Mouse (Mus musculus): ENCODE data around the gene Aldh3a2. TPM values are rescaled to one million over a fixed set of nuclear protein-coding genes. Genes with fewer than 3 reads are reported as not detected.

Aldh3a2 gene
- total and polyA plus RNA-seq, 2 experiments from 2014 or later: 34.0 to 50.2 TPM

- ATAC-seq: no peak
- no peaks in the 10 kb centered on the region for H3K36me3 ChIP-seq (ENCODE audit: insufficient read depth)
- no peak overlapping the region for H3K9ac ChIP-seq
- no peaks in the 10 kb centered on the region for H3K9me3 ChIP-seq (ENCODE audit: low read length)
- no peaks in the 10 kb centered on the region for H3K4me1 ChIP-seq (ENCODE audit: insufficient read depth)
- no peak overlapping the region for H3K4me3 ChIP-seq (ENCODE audit: low read depth, low read length)
- no peak overlapping the region for H3K27ac ChIP-seq (ENCODE audit: low read depth, low read length)
- no peaks in the 10 kb centered on the region for H3K27me3 ChIP-seq (ENCODE audit: insufficient read depth, low read length)
- H3K4me2 ChIP-seq (ENCODE audit: low read depth): no peak overlapping the region
- DNase-seq: peak; percentile 18
- 80% methylated on average over 9 of the region's 10 CpGs for WGBS
- TF ChIP-seq CTCF (IDR thresholded peaks at IDR 0.05; ENCODE audit: low read depth): no peak
Measured at GRCm38 (mm10) chr11:61205167-61205950, 61.9 kb downstream of the Aldh3a2 start.

GRCm38 (mm10) chr11:61202810-61203209, 64.5 kb downstream of the Aldh3a2 start:
- 83% methylated on average over 2 of the region's 2 CpGs for WGBS
- no peak for ATAC-seq
- no peak overlapping the region for H3K9ac ChIP-seq

DNA sequence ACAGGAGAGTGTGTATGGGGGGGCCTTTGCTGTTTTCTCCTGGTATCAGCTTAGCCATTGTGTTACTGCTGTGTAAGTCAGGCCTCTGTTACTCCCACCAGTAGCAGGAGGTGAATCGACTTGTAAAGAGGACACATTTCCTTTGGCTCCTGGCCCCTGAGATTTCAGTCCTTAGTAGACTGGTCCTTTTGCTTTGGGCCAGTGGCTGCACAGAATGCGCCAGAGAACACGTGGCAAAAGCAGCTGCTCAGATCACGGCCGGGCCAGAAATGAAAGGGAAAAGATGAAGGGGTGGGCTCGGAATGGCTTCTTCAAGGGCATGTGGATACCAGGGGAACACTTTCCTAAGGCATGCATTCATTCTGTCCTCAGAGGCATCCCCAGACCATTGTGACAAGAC, 65.1 kb downstream of the Aldh3a2 start:
- ATAC-seq (no peak), DNase-seq (no peak)
- Histone ChIP-seq H3K27me3 (ENCODE audit: insufficient read depth, low read length) (no peaks in the 10 kb centered on the region), H3K9ac (no peak overlapping the region), H3K27ac (ENCODE audit: low read depth, low read length) (no peak overlapping the region), H3K4me3 (ENCODE audit: low read depth, low read length) (no peak overlapping the region), H3K4me1 (ENCODE audit: insufficient read depth) (no peaks in the 10 kb centered on the region), H3K36me3 (ENCODE audit: insufficient read depth) (no peaks in the 10 kb centered on the region), H3K4me2 (ENCODE audit: low read depth) (no peak overlapping the region), H3K9me3 (ENCODE audit: low read length) (no peaks in the 10 kb centered on the region)
- TF ChIP-seq CTCF (IDR thresholded peaks at IDR 0.05; ENCODE audit: low read depth): no peak
- WGBS: 50% methylated on average over 6 of the region's 6 CpGs

More at GRCm38 (mm10) chr11:61202810-61203209, 64.5 kb downstream of the Aldh3a2 start:
- H3K4me3 ChIP-seq (ENCODE audit: low read depth, low read length): no peak overlapping the region
- H3K27ac ChIP-seq (ENCODE audit: low read depth, low read length): no peak overlapping the region
- TF ChIP-seq CTCF (IDR thresholded peaks at IDR 0.05; ENCODE audit: low read depth): no peak
- no peak overlapping the region for H3K4me2 ChIP-seq (ENCODE audit: low read depth)
- no peaks in the 10 kb centered on the region for H3K4me1 ChIP-seq (ENCODE audit: insufficient read depth)
- no peak for DNase-seq
- no peaks in the 10 kb centered on the region for H3K36me3 ChIP-seq (ENCODE audit: insufficient read depth)
- no peaks in the 10 kb centered on the region for H3K27me3 ChIP-seq (ENCODE audit: insufficient read depth, low read length)
- H3K9me3 ChIP-seq (ENCODE audit: low read length): no peaks in the 10 kb centered on the region

DNA sequence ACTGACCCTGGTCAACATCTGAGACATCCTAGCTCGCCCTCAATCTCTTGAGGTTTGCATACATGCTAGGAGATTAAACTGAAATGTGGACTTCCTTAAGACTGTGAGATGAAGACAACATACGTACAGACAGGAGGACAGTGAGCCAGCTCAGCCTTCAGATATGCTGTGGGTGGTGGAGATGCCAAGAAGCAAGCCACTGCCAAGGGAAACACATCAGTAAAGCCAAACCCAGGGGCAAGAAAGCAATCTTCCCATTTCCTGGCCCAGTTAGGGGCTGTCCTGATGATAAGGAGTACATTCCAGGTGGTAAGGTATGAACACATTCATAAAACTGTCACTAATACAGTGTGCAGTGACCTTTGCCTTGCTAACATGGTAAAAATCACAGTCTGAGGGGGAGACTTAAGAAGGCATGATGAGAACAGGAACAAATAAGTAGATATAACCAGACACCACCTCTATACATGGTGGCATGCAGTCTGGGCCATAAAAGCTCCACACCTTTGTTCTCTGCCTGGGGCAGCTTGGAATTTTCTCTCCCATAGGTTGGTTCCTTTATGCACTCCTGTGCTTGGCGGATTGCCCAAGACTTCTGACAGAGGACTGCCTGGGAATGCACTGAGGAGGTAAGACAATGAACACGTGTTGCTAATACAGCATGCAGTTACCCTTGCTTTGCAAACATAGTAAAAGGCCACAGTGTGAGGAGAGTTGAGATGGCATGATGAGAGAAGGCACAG, 67.5 kb downstream of the Aldh3a2 start:
- no peak overlapping the region for H3K4me2 ChIP-seq (ENCODE audit: low read depth)

DNA sequence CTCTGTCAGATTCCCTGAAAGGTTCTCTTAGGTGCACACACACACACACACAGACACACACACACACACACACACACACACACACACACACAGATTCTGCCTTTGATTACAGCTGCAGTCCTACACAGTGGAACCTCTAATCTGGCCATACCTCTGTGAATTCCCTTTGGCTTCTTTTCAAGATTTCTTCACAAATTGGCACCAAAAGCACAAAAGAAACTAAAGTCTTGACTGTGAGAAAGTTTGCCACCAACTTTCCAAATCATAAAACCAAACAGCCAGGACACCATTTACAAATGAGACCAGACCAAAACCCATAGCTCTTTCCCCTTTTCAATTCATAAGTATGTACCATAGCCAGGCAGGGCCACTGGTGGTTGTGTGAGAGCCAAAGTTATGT, 69.3 kb downstream of the Aldh3a2 start:
- DNase-seq (no peak), ATAC-seq (no peak)
- Histone ChIP-seq H3K4me3 (ENCODE audit: low read depth, low read length) (no peak overlapping the region), H3K27me3 (ENCODE audit: insufficient read depth, low read length) (no peaks in the 10 kb centered on the region), H3K9me3 (ENCODE audit: low read length) (no peaks in the 10 kb centered on the region), H3K9ac (no peak overlapping the region), H3K4me2 (ENCODE audit: low read depth) (no peak overlapping the region), H3K4me1 (ENCODE audit: insufficient read depth) (no peaks in the 10 kb centered on the region), H3K36me3 (ENCODE audit: insufficient read depth) (no peaks in the 10 kb centered on the region), H3K27ac (ENCODE audit: low read depth, low read length) (no peak overlapping the region)
- TF ChIP-seq CTCF (IDR thresholded peaks at IDR 0.05; ENCODE audit: low read depth): no peak

More for the DNA sequence above, 67.5 kb downstream of the Aldh3a2 start:
- DNase-seq: no peak
- Histone ChIP-seq H3K9ac (no peak overlapping the region), H3K36me3 (ENCODE audit: insufficient read depth) (no peaks in the 10 kb centered on the region), H3K4me1 (ENCODE audit: insufficient read depth) (no peaks in the 10 kb centered on the region), H3K9me3 (ENCODE audit: low read length) (no peaks in the 10 kb centered on the region), H3K4me3 (ENCODE audit: low read depth, low read length) (no peak overlapping the region), H3K27ac (ENCODE audit: low read depth, low read length) (no peak overlapping the region), H3K27me3 (ENCODE audit: insufficient read depth, low read length) (no peaks in the 10 kb centered on the region)
- WGBS: 60% methylated on average over 4 of the region's 4 CpGs
- no peak for TF ChIP-seq CTCF (IDR thresholded peaks at IDR 0.05; ENCODE audit: low read depth)
- no peak for ATAC-seq

- no peak overlapping the region for H3K4me3 ChIP-seq (ENCODE audit: low read depth, low read length)
- no peaks in the 10 kb centered on the region for H3K4me1 ChIP-seq (ENCODE audit: insufficient read depth)
- H3K27me3 ChIP-seq (ENCODE audit: insufficient read depth, low read length): no peaks in the 10 kb centered on the region
- no peak for DNase-seq
- no peak overlapping the region for H3K4me2 ChIP-seq (ENCODE audit: low read depth)
- H3K9ac ChIP-seq: no peak overlapping the region
- no peak for TF ChIP-seq CTCF (IDR thresholded peaks at IDR 0.05; ENCODE audit: low read depth)
- no peaks in the 10 kb centered on the region for H3K9me3 ChIP-seq (ENCODE audit: low read length)
- H3K27ac ChIP-seq (ENCODE audit: low read depth, low read length): no peak overlapping the region
- WGBS: 84% methylated on average over 14 of the region's 14 CpGs
- H3K36me3 ChIP-seq (ENCODE audit: insufficient read depth): no peaks in the 10 kb centered on the region
- no peak for ATAC-seq
Measured at GRCm38 (mm10) chr11:61196616-61197353, 70.5 kb downstream of the Aldh3a2 start.
